Mouse (Mus musculus) mouse trophoblast stem cell (cell line): ENCODE measurements around the gene Ccdc28a.

Experiments used
- in situ Hi-C, 2 experiments: fragments of 300-500 bp; cut with MseI, MboI; formaldehyde crosslinking; loops; 2 replicates in 1 of 2; 3 replicates in 1 of 2; pipeline ENCODE4 v1.15.1; 2025

The Ccdc28a gene

GRCm38 (mm10) chr10:18234560-18235401 lies at the start of gene Ccdc28a:
TSS of gene Ccdc28a (minus strand) at chr10:18234998.
- in situ Hi-C loops, result no loop called here

GRCm38 (mm10) chr10:18283991-18284390 lies 49.2 kb upstream of the Ccdc28a start:
- in situ Hi-C loops, result no loop called here

GRCm38 (mm10) chr10:18276090-18276734 lies 41.4 kb upstream of the Ccdc28a start:
- in situ Hi-C loops, result no loop called here

GRCm38 (mm10) chr10:18251345-18251744 lies 16.5 kb upstream of the Ccdc28a start:
- in situ Hi-C loops, result no loop called here

GRCm38 (mm10) chr10:18243614-18244013 lies 8.8 kb upstream of the Ccdc28a start:
- in situ Hi-C loops, result loop anchor here (10.0 kb wide), 2 partner anchors 151 to 281 kb away; no protein-coding TSS in a partner anchor

GRCm38 (mm10) chr10:18237191-18237590 lies 2.4 kb upstream of the Ccdc28a start:
- in situ Hi-C loops, result no loop called here

- in situ Hi-C loops, result no loop called here
These were observed 1.6 kb upstream of the Ccdc28a start for GRCm38 (mm10) chr10:18236328-18236927.

- in situ Hi-C loops, result no loop called here
These were observed 577 bp upstream of the Ccdc28a start for GRCm38 (mm10) chr10:18235402-18235747.

GRCm38 (mm10) chr10:18233891-18234290 lies 907 bp downstream of the Ccdc28a start:
- in situ Hi-C loops, result no loop called here

- in situ Hi-C loops, result no loop called here
These were observed 10.4 kb downstream of the Ccdc28a start for GRCm38 (mm10) chr10:18224386-18224785.

- in situ Hi-C loops, result no loop called here
These were observed 15.4 kb downstream of the Ccdc28a start for GRCm38 (mm10) chr10:18219351-18219750.

- in situ Hi-C loops, result no loop called here
These were observed 20.7 kb downstream of the Ccdc28a start for GRCm38 (mm10) chr10:18214124-18214523.

- in situ Hi-C loops, result no loop called here
These were observed 21.4 kb downstream of the Ccdc28a start for GRCm38 (mm10) chr10:18213373-18213772.

GRCm38 (mm10) chr10:18210726-18211125 lies 24.1 kb downstream of the Ccdc28a start, which contains the start of gene Ect2l:
TSS of gene Ect2l (minus strand) at chr10:18210890.
- in situ Hi-C loops, result no loop called here

- in situ Hi-C loops, result no loop called here
These were observed 24.7 kb downstream of the Ccdc28a start for GRCm38 (mm10) chr10:18210119-18210518.

GRCm38 (mm10) chr10:18204067-18204466 lies 30.7 kb downstream of the Ccdc28a start:
- in situ Hi-C loops, result no loop called here

- in situ Hi-C loops, result no loop called here
These were observed 32.4 kb downstream of the Ccdc28a start for GRCm38 (mm10) chr10:18202401-18202800.

GRCm38 (mm10) chr10:18200656-18201055 lies 34.1 kb downstream of the Ccdc28a start:
- in situ Hi-C loops, result no loop called here

GRCm38 (mm10) chr10:18199919-18200318 lies 34.9 kb downstream of the Ccdc28a start:
- in situ Hi-C loops, result loop anchor here (5.0 to 25.0 kb wide), 3 partner anchors 145 to 438 kb away; partner anchors contain the start of gene Reps1 (in 1 of the 2)

- in situ Hi-C loops, result loop anchor here (5.0 to 25.0 kb wide), 3 partner anchors 144 to 436 kb away; partner anchors contain the start of gene Reps1 (in 1 of the 2)
These were observed 36.3 kb downstream of the Ccdc28a start for GRCm38 (mm10) chr10:18198286-18199015.

- in situ Hi-C loops, result loop anchor here (5.0 to 25.0 kb wide), 3 partner anchors 143 to 435 kb away; partner anchors contain the start of gene Reps1 (in 1 of the 2)
These were observed 37.4 kb downstream of the Ccdc28a start for GRCm38 (mm10) chr10:18197206-18197979.
